Mouse (Mus musculus): Measurements from ENCODE around the gene Spic. TPM values are rescaled to one million over a fixed set of nuclear protein-coding genes. Genes with fewer than 3 reads are reported as not detected.

The Spic gene
- polyA plus RNA-seq, 1 experiment = 0.11 TPM

DNA sequence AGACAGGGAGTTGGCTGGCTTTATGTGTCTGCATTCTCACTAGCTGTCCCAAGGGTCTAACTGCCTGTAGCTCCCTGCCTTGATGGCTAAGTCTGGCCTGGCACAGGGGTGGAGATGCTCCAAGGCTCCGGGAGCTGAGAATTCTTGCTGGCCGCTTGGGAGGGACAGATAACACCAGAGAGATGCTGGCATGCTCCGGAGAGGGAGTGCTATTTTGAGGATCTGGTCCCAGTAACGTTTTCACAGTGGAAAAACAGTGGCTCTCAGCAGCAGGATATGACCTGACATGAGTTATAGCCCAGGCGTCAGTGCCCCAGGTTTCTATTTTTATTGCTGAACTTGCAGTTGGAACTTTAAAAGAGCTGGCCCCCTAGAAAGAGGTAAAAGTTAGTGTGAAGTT lies 39.4 kb downstream of the Spic start:
- DNase-seq (ENCODE audit: low read depth) = no peak

DNA sequence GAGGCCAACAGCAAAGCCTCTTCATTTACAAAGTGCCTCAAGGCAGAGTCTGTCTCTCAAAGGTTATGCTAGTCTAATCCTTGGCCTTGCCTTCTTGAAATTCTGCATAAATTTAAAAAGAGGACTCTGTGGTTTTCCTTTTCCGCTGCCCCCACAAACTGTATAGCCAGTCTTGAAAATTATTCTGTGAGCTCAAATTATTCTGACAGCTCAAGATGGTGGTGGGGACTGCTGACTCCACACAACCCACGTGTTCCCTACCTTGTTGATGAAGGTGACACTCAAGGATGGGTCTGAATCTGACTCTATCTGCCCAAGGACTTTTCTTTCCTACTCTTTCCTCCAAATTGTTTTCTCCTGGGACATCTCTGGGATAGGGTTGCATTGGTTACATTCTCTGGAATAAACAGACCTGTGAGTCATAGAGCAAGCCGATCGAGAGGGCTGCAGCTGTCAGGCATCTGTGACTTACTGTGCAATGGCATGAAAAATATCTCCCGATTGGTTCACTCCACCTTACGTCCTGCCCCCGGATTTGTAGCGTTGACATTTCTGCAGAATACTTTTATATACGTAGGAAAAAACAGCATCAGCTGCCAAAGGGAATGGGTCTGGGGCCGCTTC lies 53.4 kb downstream of the Spic start:
- DNase-seq (ENCODE audit: low read depth) = no peak

DNA sequence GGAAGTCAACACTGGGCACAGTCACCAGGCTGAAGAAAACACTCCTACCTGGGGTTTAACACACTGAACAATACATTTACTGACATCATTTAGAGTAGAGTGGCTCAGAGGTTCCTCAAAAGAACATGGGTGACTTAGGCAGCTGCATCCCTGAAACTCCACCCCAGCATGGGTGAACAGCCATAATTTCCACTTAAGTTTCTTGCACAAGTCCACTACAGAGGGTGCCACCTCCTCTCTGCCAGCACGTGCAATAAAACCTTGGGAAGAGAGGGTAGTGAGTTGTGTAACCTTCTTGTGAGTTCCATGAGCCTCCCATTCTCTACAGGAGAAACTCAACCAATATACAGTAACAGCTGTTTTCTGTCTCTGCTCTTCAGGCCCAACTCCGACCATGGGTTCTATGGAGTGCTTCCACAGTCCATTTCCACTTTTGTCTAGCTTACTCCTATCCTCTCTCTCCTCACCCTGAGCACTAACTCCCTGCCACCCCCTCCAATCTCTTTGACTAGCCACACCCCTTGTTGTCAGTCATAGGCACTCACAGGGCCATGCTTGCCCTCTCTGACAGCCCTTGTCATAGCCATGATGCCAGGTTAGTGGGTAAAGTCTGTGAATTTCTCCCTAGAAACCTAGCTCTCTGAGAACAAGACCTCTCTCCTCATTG lies 54.0 kb downstream of the Spic start:
- no peak for DNase-seq (ENCODE audit: low read depth)

DNA sequence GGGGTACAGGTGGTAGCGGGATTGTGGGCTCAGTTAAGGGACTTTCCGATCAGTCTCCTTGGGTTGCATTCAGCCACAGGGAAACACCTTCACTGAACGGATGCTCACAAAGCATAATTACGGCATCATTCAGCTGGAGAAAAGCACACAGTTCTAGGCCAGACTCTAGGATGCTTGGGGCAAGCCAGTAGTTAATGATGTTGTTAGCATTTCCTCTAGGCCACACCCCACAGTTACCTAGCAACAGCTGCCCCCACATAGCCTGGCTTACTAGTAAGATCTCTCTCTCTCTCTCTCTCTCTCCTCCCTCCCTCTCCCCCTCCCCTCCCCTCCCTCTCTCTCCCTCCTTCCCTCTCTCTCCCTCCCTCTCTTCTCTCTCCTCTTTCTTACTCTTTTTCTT lies 57.8 kb downstream of the Spic start:
- no peak for DNase-seq (ENCODE audit: low read depth)

DNA sequence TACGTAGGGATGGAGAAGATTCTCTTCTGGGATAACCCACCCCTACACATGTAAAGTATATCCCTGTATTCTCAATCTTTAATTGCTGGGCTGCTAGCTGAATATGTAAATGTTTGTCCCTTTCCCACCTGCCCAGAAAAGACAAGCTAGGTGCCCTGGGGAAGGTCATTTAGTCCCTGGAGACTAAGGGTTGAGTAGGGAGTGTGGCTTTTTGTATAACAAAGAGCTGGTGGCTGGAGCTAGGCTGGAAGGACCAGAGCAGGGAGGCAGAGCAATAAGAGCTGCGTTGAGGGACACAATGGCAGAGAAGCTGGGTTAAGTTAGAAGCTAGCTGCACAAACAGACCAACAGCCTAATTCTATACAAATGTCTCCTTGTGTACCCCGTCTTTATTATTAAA lies 58.6 kb downstream of the Spic start:
- DNase-seq (ENCODE audit: low read depth) = no peak

Other genes starting within 250 kb of the Spic start
- gene Sycp3, start 225.4 kb downstream of the Spic start, polyA plus RNA-seq (2012; rRNA removed) = 0.10 and 0.42 TPM in 2 replicates
- 226 and 257 TPM in 2 replicates for gene Chpt1, start 180.9 kb downstream of the Spic start, polyA plus RNA-seq (2012; rRNA removed)
- 4.8 and 6.0 TPM in 2 replicates for gene Mybpc1, start 79.9 kb downstream of the Spic start, polyA plus RNA-seq (2012; rRNA removed)
- gene Arl1, start 45.8 kb upstream of the Spic start, polyA plus RNA-seq (2012; rRNA removed) = 37.0 TPM in 2 replicates
- 4.2 and 4.3 TPM in 2 replicates for gene Utp20, start 141.8 kb upstream of the Spic start, polyA plus RNA-seq (2012; rRNA removed)
- 0.04 and 0.18 TPM in 2 replicates for gene Slc5a8, start 201.0 kb upstream of the Spic start, polyA plus RNA-seq (2012; rRNA removed)

Measured in gonadal fat pad, adult 2 months (tissue).